Mouse (Mus musculus) heart, adult 2 months (tissue): ENCODE measurements around the gene Gys2. TPM values are rescaled to one million over a fixed set of nuclear protein-coding genes. Genes with fewer than 3 reads are reported as not detected.
A peak's percentile ranks its signal among the peaks of the same experiment; 100 is the strongest.
"Not testable (repeated sequence)": the region's sequence is repeated elsewhere in the genome, so short reads cannot be mapped to it uniquely, and the experiment has no call there.

Source experiments
- DNase-seq, 2 experiments: peaks; one replicate each; pipeline ENCODE4 v3.0.0; 2021
- H3K27ac ChIP-seq: fragments of 200-600 bp; 2 replicates; pipeline ENCODE4 v1.8.1; 2022
- H3K27me3 ChIP-seq: fragments of 200-500 bp; 2 replicates; pipeline ENCODE4 v1.6.1; 2012; ENCODE audit warnings: mild to moderate bottlenecking, low read length, inconsistent platforms, mixed read lengths; ENCODE audit not compliant: control insufficient read depth, insufficient read depth
- H3K36me3 ChIP-seq: fragments of 200-500 bp; 2 replicates; pipeline ENCODE4 v1.6.1; 2012; ENCODE audit warnings: low read length, inconsistent platforms; ENCODE audit not compliant: control insufficient read depth, insufficient read depth
- H3K4me1 ChIP-seq: fragments of 200-500 bp; 2 replicates; pipeline ENCODE4 v1.6.1; 2011; ENCODE audit warnings: low read length; ENCODE audit not compliant: control insufficient read depth, insufficient read depth
- H3K4me3 ChIP-seq: fragments of 200-600 bp; 2 replicates; pipeline ENCODE4 v1.8.1; 2022
- H3K79me2 ChIP-seq: fragments of 200-500 bp; replicated peaks from 2 replicates; pipeline ENCODE4 v1.6.1; 2012; ENCODE audit warnings: mild to moderate bottlenecking, inconsistent platforms, low read length, moderate library complexity, mixed read lengths; ENCODE audit not compliant: control insufficient read depth, insufficient read depth
- H3K9ac ChIP-seq: fragments of 200-500 bp; 2 replicates; pipeline ENCODE4 v1.6.1; 2012; ENCODE audit warnings: low read depth, mild to moderate bottlenecking, control low read depth, inconsistent platforms, low read length, mixed read lengths
- CTCF ChIP-seq: fragments of 200-600 bp; IDR thresholded peaks from 2 replicates; pipeline ENCODE4 v1.8.1; 2022; ENCODE audit warnings: antibody characterized with exemption, mild to moderate bottlenecking, moderate library complexity
- EP300 ChIP-seq: fragments of 200-500 bp; IDR thresholded peaks from 2 replicates; pipeline ENCODE4 v1.6.1; 2011; ENCODE audit warnings: low read depth, low read length, control low read depth; ENCODE audit not compliant: insufficient read depth
- POLR2A ChIP-seq: fragments of 200-500 bp; IDR thresholded peaks from 2 replicates; pipeline ENCODE4 v1.6.1; 2011; ENCODE audit warnings: mild to moderate bottlenecking, low read depth, low read length, control low read depth; ENCODE audit not compliant: insufficient read depth
- WGBS: fragments of 180-500 bp; shearing (Covaris S2); methylation state at CpG from one replicate; pipeline ENCODE4 v1.1.7; 2018; 5-methylcytosine and 5-hydroxymethylcytosine counted together
- intact Hi-C: fragments of 180-260 bp; cut with DNase I; formaldehyde crosslinking; loops from one replicate; pipeline ENCODE4 v1.15.1; 2025
- polyA plus RNA-seq: library from polyadenylated mRNA; depleted of rRNA; stranded (reverse); fragments of >200 nt; gene quantifications from 2 replicates; pipeline ENCODE4 v1.2.3, GENCODE M21; 2012
- total RNA-seq, 2 experiments: library from RNA; stranded (reverse); gene quantifications; 2 replicates each; pipeline ENCODE4 v1.2.3; 2021

The Gys2 gene
- total and polyA plus RNA-seq, 3 experiments, result 0.09 to 1.0 (median 0.39) TPM

DNA sequence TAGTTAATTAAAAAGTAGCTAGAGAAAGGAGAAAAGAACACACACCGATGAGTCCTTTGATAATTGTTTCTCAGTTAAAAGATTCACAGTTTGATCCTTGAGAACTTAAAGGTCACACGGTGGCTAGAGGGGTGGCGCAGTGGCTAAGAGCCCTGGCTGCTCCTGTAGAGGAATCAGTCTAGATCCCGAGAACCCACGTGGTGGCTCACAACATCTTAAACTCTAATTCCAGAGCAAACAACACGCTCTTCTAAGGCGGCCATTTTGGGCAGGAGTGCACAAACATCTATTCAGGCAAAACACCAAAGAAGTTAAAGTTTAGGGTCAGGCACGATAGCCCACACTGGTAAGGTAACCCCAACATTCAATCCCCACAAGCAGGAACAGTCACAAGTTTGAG, 30.7 kb upstream of the Gys2 start:
- peaks cover 14% of the 10 kb centered on the region for H3K36me3 ChIP-seq
- peaks cover 1% of the 10 kb centered on the region for H3K4me1 ChIP-seq
- H3K4me3 ChIP-seq, result peak overlapping the region; percentile 35; the same call in 1 of the 2 replicates
- H3K79me2 ChIP-seq, result no peaks in the 10 kb centered on the region
- no peak for TF ChIP-seq POLR2A
- no peak for TF ChIP-seq EP300
- TF ChIP-seq CTCF, result no peak
- peak overlapping the region; percentile 59 for H3K27ac ChIP-seq
- no peak for DNase-seq
- no peak overlapping the region for H3K9ac ChIP-seq
- intact Hi-C loops, result no loop called here
- no peaks in the 10 kb centered on the region for H3K27me3 ChIP-seq
- 64% methylated on average over 8 of the region's 8 CpGs for WGBS

DNA sequence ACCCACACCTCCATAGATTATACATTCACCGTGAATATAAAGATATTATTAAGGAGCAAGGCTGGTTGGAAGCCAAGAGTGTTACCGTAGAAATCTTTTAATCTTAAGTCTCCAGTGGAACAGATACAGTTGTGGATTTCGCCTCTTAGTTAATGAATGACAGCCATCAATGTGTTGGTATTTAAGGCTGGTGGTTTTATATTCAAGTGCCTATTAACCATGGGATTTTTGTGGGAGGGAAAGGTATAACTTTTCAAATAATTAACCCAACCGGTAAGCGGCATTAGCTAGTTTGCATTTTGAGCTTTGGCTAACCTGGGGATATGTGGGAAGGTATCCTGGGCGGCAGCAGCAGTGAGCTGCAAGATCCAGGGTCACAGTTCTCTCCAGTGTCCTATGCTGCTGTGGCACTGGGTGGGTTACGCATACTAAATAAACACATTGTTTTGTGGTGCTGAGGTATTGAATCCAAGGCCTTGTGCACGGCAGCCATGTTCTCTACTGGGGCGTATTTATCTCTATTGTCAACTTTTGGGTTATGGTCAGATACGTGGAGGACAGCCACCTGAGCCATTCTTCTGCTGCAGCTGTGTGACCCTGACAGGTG, 29.7 kb upstream of the Gys2 start:
- Histone ChIP-seq H3K4me3 (no peak overlapping the region; the same call in 1 of the 2 replicates), H3K4me1 (peaks cover 1% of the 10 kb centered on the region), H3K27me3 (no peaks in the 10 kb centered on the region), H3K27ac (no peak overlapping the region), H3K36me3 (peaks cover 14% of the 10 kb centered on the region), H3K79me2 (no peaks in the 10 kb centered on the region), H3K9ac (no peak overlapping the region)
- intact Hi-C loops, result no loop called here
- TF ChIP-seq POLR2A (no peak), EP300 (no peak), CTCF (no peak)
- WGBS, result 65% methylated on average over 10 of the region's 10 CpGs
- no peak for DNase-seq

DNA sequence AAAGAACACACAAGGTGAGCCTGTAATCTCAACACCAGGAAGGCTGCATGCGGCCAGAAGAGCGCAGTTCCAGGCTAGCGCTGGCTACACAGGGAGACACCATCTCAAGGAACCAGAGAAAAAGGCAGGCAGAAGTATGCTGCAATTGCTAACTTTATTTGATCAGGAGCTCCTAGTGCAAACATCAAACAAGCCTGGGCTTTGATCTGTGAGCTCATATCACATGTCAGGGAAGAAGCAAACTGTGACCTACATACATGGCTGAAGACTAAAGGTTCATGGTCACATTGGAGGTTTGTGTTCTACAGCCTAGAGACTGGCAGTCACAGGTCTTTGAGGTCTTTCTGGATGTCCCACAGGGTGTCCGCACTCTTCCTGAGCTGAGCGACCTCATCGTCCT, 17.2 kb upstream of the Gys2 start:
- H3K4me3 ChIP-seq, H3K9ac ChIP-seq, intact Hi-C loops, H3K4me1 ChIP-seq, H3K27ac ChIP-seq, H3K79me2 ChIP-seq, H3K27me3 ChIP-seq, DNase-seq: not testable (repeated sequence)
- H3K36me3 ChIP-seq, result peaks cover 29% of the 10 kb centered on the region
- WGBS, result 90% methylated on average over 6 of the region's 6 CpGs

DNA sequence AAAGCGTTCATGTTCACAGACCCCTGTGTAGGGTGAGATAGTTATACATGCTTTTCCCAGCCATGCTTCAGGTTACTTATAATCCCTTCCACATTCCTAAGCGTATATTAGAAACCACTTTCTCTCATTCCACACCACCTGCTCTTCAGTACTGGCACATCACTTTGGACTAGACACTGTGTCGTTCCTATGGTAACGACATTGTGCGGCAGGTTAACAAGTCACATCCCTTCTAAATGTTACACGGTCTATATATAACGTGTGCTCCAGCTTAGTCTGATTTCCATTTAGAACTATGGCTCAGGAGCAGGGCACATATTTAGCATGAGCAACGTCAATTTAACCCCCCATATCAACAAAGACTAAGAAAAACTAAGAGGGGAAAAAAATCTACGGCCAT, 14.7 kb upstream of the Gys2 start:
- TF ChIP-seq EP300, result no peak
- no peak for TF ChIP-seq POLR2A
- TF ChIP-seq CTCF, result no peak
- intact Hi-C loops, result no loop called here
- Histone ChIP-seq H3K79me2 (no peaks in the 10 kb centered on the region), H3K27me3 (no peaks in the 10 kb centered on the region), H3K36me3 (peaks cover 29% of the 10 kb centered on the region), H3K4me3 (no peak overlapping the region), H3K27ac (peak overlapping the region; percentile 21), H3K4me1 (peaks cover 5% of the 10 kb centered on the region; the same call in 1 of the 2 replicates), H3K9ac (no peak overlapping the region)
- DNase-seq, result no peak
- WGBS, result 80% methylated on average over 9 of the region's 9 CpGs

DNA sequence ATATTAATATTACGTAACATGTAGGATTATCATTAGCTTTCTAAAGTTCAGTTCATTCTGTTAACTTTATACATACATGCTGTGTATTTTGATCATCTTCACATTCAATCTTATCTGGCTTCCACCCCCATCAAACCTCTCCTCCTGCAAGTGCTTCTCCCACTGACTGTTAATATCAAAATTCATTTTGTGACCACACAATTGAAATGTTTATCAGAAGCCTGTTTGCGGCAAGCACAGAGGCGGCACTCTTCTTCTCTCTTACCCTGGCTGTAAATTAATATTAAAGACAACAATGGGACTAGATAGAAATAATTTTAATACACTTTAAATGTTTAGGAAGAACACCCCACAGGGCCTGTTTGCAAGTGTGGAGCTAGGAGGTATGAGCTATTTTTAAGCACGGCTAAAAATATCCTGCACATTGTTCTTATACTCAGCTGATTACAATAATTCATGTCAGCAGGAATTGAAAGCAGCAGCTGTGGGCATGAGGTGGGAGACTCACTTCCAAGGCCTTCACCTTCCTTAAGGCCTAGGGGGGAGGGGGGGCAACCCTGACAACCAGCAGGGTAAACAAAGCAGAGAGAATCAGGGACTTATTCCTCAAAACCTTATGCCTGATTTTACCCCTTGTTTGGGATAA, 12.7 kb upstream of the Gys2 start:
- 63% methylated on average over 4 of the region's 4 CpGs for whole genome bisulfite sequencing
- Histone ChIP-seq H3K9ac (0 out of 2 replicates have a peak overlapping the region, but pooled peaks have one; percentile 29), H3K4me1 (peaks cover 5% of the 10 kb centered on the region; the same call in 1 of the 2 replicates), H3K36me3 (peaks cover 27% of the 10 kb centered on the region), H3K27me3 (no peaks in the 10 kb centered on the region), H3K79me2 (no peaks in the 10 kb centered on the region), H3K4me3 (0 out of 2 replicates have a peak overlapping the region, but pooled peaks have one; percentile 19), H3K27ac (peak overlapping the region; percentile 81)
- intact Hi-C loops, result no loop called here
- TF ChIP-seq EP300 (0 out of 2 replicates have a peak, but pooled peaks have one; percentile 26), POLR2A (no peak)
- DNase-seq, result no peak

DNA sequence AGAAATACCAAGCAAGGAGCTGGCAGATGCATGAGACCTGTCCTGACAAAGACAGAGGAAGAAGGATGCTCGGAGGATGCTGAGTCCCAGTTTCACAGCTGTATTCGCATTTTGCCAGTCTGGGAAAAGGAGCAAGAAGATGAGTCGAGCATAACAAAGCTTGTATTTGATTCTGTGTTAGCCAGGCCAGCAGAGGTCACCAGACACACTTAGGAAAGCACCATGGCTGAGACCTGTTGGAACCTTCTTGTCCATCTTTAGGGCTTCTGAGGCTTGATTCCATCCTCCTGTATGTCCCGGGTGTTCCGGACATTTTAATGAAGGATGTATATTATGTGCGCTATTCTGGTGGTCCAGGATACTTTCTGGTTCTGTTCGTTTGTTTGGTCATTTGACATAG, 4.3 kb upstream of the Gys2 start:
- no peaks in the 10 kb centered on the region for H3K36me3 ChIP-seq
- no peak overlapping the region for H3K27ac ChIP-seq
- intact Hi-C loops, result loop anchor here (1.0 kb wide), 1 partner anchor 42 kb away; no protein-coding TSS in a partner anchor
- no peak for DNase-seq
- no peak for TF ChIP-seq POLR2A
- peak; percentile 66 for TF ChIP-seq CTCF
- TF ChIP-seq EP300, result no peak
- WGBS, result 66% methylated on average over 7 of the region's 7 CpGs
- no peaks in the 10 kb centered on the region for H3K27me3 ChIP-seq
- no peak overlapping the region for H3K4me3 ChIP-seq
- no peak overlapping the region for H3K9ac ChIP-seq
- no peaks in the 10 kb centered on the region for H3K4me1 ChIP-seq
- no peaks in the 10 kb centered on the region for H3K79me2 ChIP-seq
